Mouse (Mus musculus): ENCODE results near the gene Ghr. TPM values are rescaled to one million over a fixed set of nuclear protein-coding genes. Genes with fewer than 3 reads are reported as not detected.

The Ghr gene
- polyA plus RNA-seq, 1 experiment from 2014 or later: 7.6 TPM

- peaks cover 10% of the 10 kb centered on the region for H3K4me1 ChIP-seq (ENCODE audit: control insufficient read depth, insufficient read depth, low read length)
- H3K9me3 ChIP-seq (replicated peaks; ENCODE audit: control insufficient read depth, low read length, poor library complexity, severe bottlenecking): no peaks in the 10 kb centered on the region
- H3K27me3 ChIP-seq (ENCODE audit: control insufficient read depth, insufficient read depth, low read depth, low read length): no peaks in the 10 kb centered on the region
- no peak for ATAC-seq
- H3K27ac ChIP-seq (ENCODE audit: low read length): no peak overlapping the region
- H3K36me3 ChIP-seq (ENCODE audit: control insufficient read depth, insufficient read depth, low read length): no peaks in the 10 kb centered on the region
- WGBS: 66% methylated on average over 4 of the region's 4 CpGs
- no peak overlapping the region for H3K4me2 ChIP-seq (ENCODE audit: low read length)
- no peak overlapping the region for H3K4me3 ChIP-seq (ENCODE audit: low read depth, low read length)
- H3K9ac ChIP-seq (ENCODE audit: low read depth, low read length): no peak overlapping the region
These were observed 1.1 kb upstream of the Ghr start for GRCm38 (mm10) chr15:3584361-3584760.

- no peak overlapping the region for H3K27ac ChIP-seq (ENCODE audit: low read length)
- peak; percentile 61 for ATAC-seq
- 7% methylated on average over 34 of the region's 34 CpGs for WGBS
These were observed 1.2 kb downstream of the Ghr start for GRCm38 (mm10) chr15:3581861-3582806.

GRCm38 (mm10) chr15:3581337-3581736 lies 2.0 kb downstream of the Ghr start:
- Histone ChIP-seq H3K27ac (ENCODE audit: low read length) (no peak overlapping the region), H3K9ac (ENCODE audit: low read depth, low read length) (no peak overlapping the region), H3K4me1 (ENCODE audit: control insufficient read depth, insufficient read depth, low read length) (peaks cover 10% of the 10 kb centered on the region), H3K4me3 (ENCODE audit: low read depth, low read length) (peak overlapping the region; percentile 82; the same call in 1 of the 2 replicates), H3K9me3 (replicated peaks; ENCODE audit: control insufficient read depth, low read length, poor library complexity, severe bottlenecking) (no peaks in the 10 kb centered on the region), H3K36me3 (ENCODE audit: control insufficient read depth, insufficient read depth, low read length) (no peaks in the 10 kb centered on the region), H3K4me2 (ENCODE audit: low read length) (peak overlapping the region; percentile 91), H3K27me3 (ENCODE audit: control insufficient read depth, insufficient read depth, low read depth, low read length) (no peaks in the 10 kb centered on the region)
- no peak for ATAC-seq
- 69% methylated on average over 3 of the region's 3 CpGs for WGBS

More at GRCm38 (mm10) chr15:3581861-3582806, 1.2 kb downstream of the Ghr start:
- H3K36me3 ChIP-seq (ENCODE audit: control insufficient read depth, insufficient read depth, low read length): no peaks in the 10 kb centered on the region
- H3K4me3 ChIP-seq (ENCODE audit: low read depth, low read length): peak overlapping the region; percentile 82
- peaks cover 10% of the 10 kb centered on the region for H3K4me1 ChIP-seq (ENCODE audit: control insufficient read depth, insufficient read depth, low read length)
- H3K9me3 ChIP-seq (replicated peaks; ENCODE audit: control insufficient read depth, low read length, poor library complexity, severe bottlenecking): no peaks in the 10 kb centered on the region
- no peaks in the 10 kb centered on the region for H3K27me3 ChIP-seq (ENCODE audit: control insufficient read depth, insufficient read depth, low read depth, low read length)
- H3K4me2 ChIP-seq (ENCODE audit: low read length): peak overlapping the region; percentile 91
- peak overlapping the region; percentile 50 for H3K9ac ChIP-seq (ENCODE audit: low read depth, low read length)

DNA sequence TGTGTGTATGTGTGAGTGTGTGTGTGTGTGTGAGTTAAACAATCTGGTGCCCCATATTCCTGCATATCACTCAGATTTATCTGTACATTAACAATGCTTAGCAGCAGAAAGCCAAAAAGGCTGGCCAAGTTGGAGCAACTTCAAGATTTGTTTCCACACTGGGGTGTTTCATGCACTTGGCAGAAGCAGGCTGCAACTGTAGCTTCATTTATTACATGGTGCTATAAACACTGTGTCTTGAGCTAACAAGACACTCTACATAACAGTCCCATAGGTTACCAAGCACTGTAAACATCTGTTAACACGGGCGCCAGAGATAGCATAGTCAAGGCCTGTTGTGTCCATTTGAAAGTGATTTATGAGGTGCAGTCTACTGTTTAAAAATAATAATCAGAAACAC lies 3.1 kb downstream of the Ghr start:
- no peak for ATAC-seq
- H3K36me3 ChIP-seq (ENCODE audit: control insufficient read depth, insufficient read depth, low read length): no peaks in the 10 kb centered on the region
- no peak overlapping the region for H3K4me2 ChIP-seq (ENCODE audit: low read length)
- H3K27ac ChIP-seq (ENCODE audit: low read length): no peak overlapping the region
- WGBS: 91% methylated on average over 2 of the region's 2 CpGs
- H3K4me1 ChIP-seq (ENCODE audit: control insufficient read depth, insufficient read depth, low read length): peaks cover 10% of the 10 kb centered on the region
- no peak overlapping the region for H3K9ac ChIP-seq (ENCODE audit: low read depth, low read length)
- H3K4me3 ChIP-seq (ENCODE audit: low read depth, low read length): no peak overlapping the region
- H3K9me3 ChIP-seq (replicated peaks; ENCODE audit: control insufficient read depth, low read length, poor library complexity, severe bottlenecking): no peaks in the 10 kb centered on the region
- H3K27me3 ChIP-seq (ENCODE audit: control insufficient read depth, insufficient read depth, low read depth, low read length): no peaks in the 10 kb centered on the region

GRCm38 (mm10) chr15:3578286-3578980 lies 4.9 kb downstream of the Ghr start:
- H3K4me1 ChIP-seq (ENCODE audit: control insufficient read depth, insufficient read depth, low read length): peaks cover 10% of the 10 kb centered on the region
- H3K9me3 ChIP-seq (replicated peaks; ENCODE audit: control insufficient read depth, low read length, poor library complexity, severe bottlenecking): no peaks in the 10 kb centered on the region
- no peaks in the 10 kb centered on the region for H3K36me3 ChIP-seq (ENCODE audit: control insufficient read depth, insufficient read depth, low read length)
- 76% methylated on average over 5 of the region's 5 CpGs for WGBS
- H3K27me3 ChIP-seq (ENCODE audit: control insufficient read depth, insufficient read depth, low read depth, low read length): no peaks in the 10 kb centered on the region
- no peak for ATAC-seq
- H3K4me2 ChIP-seq (ENCODE audit: low read length): no peak overlapping the region
- H3K27ac ChIP-seq (ENCODE audit: low read length): no peak overlapping the region
- no peak overlapping the region for H3K4me3 ChIP-seq (ENCODE audit: low read depth, low read length)
- no peak overlapping the region for H3K9ac ChIP-seq (ENCODE audit: low read depth, low read length)

- no peak overlapping the region for H3K9ac ChIP-seq (ENCODE audit: low read depth, low read length)
- 97% methylated on average over 2 of the region's 2 CpGs for WGBS
- ATAC-seq: no peak
These were observed 14.0 kb downstream of the Ghr start for GRCm38 (mm10) chr15:3569178-3569903.

GRCm38 (mm10) chr15:3564570-3564969 lies 18.7 kb downstream of the Ghr start:
- no peak overlapping the region for H3K27ac ChIP-seq (ENCODE audit: low read length)
- WGBS: 82% methylated on average over 4 of the region's 4 CpGs
- no peaks in the 10 kb centered on the region for H3K4me1 ChIP-seq (ENCODE audit: control insufficient read depth, insufficient read depth, low read length)
- no peak overlapping the region for H3K4me2 ChIP-seq (ENCODE audit: low read length)
- ATAC-seq: no peak
- H3K36me3 ChIP-seq (ENCODE audit: control insufficient read depth, insufficient read depth, low read length): no peaks in the 10 kb centered on the region
- H3K9ac ChIP-seq (ENCODE audit: low read depth, low read length): no peak overlapping the region
- H3K4me3 ChIP-seq (ENCODE audit: low read depth, low read length): no peak overlapping the region
- no peaks in the 10 kb centered on the region for H3K27me3 ChIP-seq (ENCODE audit: control insufficient read depth, insufficient read depth, low read depth, low read length)
- no peaks in the 10 kb centered on the region for H3K9me3 ChIP-seq (replicated peaks; ENCODE audit: control insufficient read depth, low read length, poor library complexity, severe bottlenecking)

More at GRCm38 (mm10) chr15:3569178-3569903, 14.0 kb downstream of the Ghr start:
- no peak overlapping the region for H3K27ac ChIP-seq (ENCODE audit: low read length)
- no peak overlapping the region for H3K4me2 ChIP-seq (ENCODE audit: low read length)
- no peaks in the 10 kb centered on the region for H3K9me3 ChIP-seq (replicated peaks; ENCODE audit: control insufficient read depth, low read length, poor library complexity, severe bottlenecking)
- no peaks in the 10 kb centered on the region for H3K4me1 ChIP-seq (ENCODE audit: control insufficient read depth, insufficient read depth, low read length)
- no peaks in the 10 kb centered on the region for H3K27me3 ChIP-seq (ENCODE audit: control insufficient read depth, insufficient read depth, low read depth, low read length)
- H3K36me3 ChIP-seq (ENCODE audit: control insufficient read depth, insufficient read depth, low read length): no peaks in the 10 kb centered on the region
- no peak overlapping the region for H3K4me3 ChIP-seq (ENCODE audit: low read depth, low read length)

DNA sequence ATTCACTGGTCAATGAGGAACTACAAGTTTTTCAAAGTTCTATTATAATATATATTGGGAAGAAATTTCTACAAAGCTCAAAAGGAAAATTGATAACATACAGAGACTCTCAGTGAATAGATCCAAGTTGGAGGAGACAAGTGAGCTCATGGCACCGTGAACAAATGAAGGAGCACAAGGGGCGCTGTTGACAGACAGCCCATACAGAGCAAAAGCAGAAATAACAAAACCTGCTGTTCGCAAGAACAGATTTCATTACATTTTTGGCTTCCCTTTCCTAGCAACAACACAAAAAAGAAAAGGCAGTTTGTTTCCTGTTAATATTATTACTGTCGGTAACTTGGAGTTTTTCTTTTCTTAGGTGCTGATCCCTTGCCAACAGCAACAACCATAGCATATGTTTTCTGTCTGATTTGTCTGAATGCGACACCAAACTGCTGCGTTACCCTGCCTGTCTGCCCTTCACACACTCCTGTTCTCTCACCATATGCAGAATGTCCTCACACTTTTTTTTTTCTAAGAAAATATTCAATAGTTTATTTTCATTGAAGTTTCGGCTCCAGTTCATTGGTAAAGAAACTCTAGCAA lies 19.3 kb downstream of the Ghr start:
- ATAC-seq: no peak
- Histone ChIP-seq H3K27ac (ENCODE audit: low read length) (no peak overlapping the region), H3K36me3 (ENCODE audit: control insufficient read depth, insufficient read depth, low read length) (no peaks in the 10 kb centered on the region), H3K4me2 (ENCODE audit: low read length) (no peak overlapping the region), H3K4me1 (ENCODE audit: control insufficient read depth, insufficient read depth, low read length) (no peaks in the 10 kb centered on the region), H3K9ac (ENCODE audit: low read depth, low read length) (no peak overlapping the region), H3K27me3 (ENCODE audit: control insufficient read depth, insufficient read depth, low read depth, low read length) (no peaks in the 10 kb centered on the region), H3K9me3 (replicated peaks; ENCODE audit: control insufficient read depth, low read length, poor library complexity, severe bottlenecking) (no peaks in the 10 kb centered on the region), H3K4me3 (ENCODE audit: low read depth, low read length) (no peak overlapping the region)
- WGBS: 57% methylated on average over 7 of the region's 7 CpGs
